Mouse (Mus musculus): ENCODE data around the gene Zdhhc15. TPM values are rescaled to one million over a fixed set of nuclear protein-coding genes. Genes with fewer than 3 reads are reported as not detected.

The Zdhhc15 gene
- total RNA-seq, 2 experiments from 2014 or later, result 0.12 to 0.16 TPM

Other genes starting within 250 kb of the Zdhhc15 start
- gene Uprt, start 188.2 kb downstream of the Zdhhc15 start, total RNA-seq (2021), result 10 to 100 TPM; 10.2 to 11.1 TPM
- not detected for gene Magee2, start 186.2 kb upstream of the Zdhhc15 start, total RNA-seq (2021)